Mouse (Mus musculus): ENCODE data around the gene Chmp1a. TPM values are rescaled to one million over a fixed set of nuclear protein-coding genes. Genes with fewer than 3 reads are reported as not detected.
A peak's percentile ranks its signal among the peaks of the same experiment; 100 is the strongest.
"Not testable (repeated sequence)": the region's sequence is repeated elsewhere in the genome, so short reads cannot be mapped to it uniquely, and the experiment has no call there.

Chmp1a gene
- polyA plus RNA-seq, 1 experiment from 2014 or later, result 232 TPM

GRCm38 (mm10) chr8:123234918-123235519 lies 22.5 kb upstream of the Chmp1a start:
- H3K9me3 ChIP-seq (replicated peaks; ENCODE audit: control insufficient read depth, low read length, poor library complexity, severe bottlenecking), result no peaks in the 10 kb centered on the region
- peak overlapping the region; percentile 79 for H3K4me2 ChIP-seq (ENCODE audit: low read length)
- H3K27ac ChIP-seq (ENCODE audit: low read length), result no peak overlapping the region
- peak; percentile 42; the same call in 1 of the 2 replicates for ATAC-seq
- peak overlapping the region; percentile 49 for H3K4me3 ChIP-seq (ENCODE audit: low read depth, low read length)
- no peaks in the 10 kb centered on the region; the same call in none of the 2 replicates for H3K27me3 ChIP-seq (ENCODE audit: control insufficient read depth, insufficient read depth, low read depth, low read length)
- WGBS, result 31% methylated on average over 13 of the region's 13 CpGs
- H3K4me1 ChIP-seq (ENCODE audit: control insufficient read depth, insufficient read depth, low read length), result peaks cover 19% of the 10 kb centered on the region
- no peaks in the 10 kb centered on the region for H3K36me3 ChIP-seq (ENCODE audit: control insufficient read depth, insufficient read depth, low read length)
- H3K9ac ChIP-seq (ENCODE audit: low read depth, low read length), result peak overlapping the region; percentile 72

- Histone ChIP-seq H3K4me3 (ENCODE audit: low read depth, low read length) (no peak overlapping the region), H3K4me2 (ENCODE audit: low read length) (no peak overlapping the region), H3K27ac (ENCODE audit: low read length) (no peak overlapping the region), H3K9ac (ENCODE audit: low read depth, low read length) (no peak overlapping the region), H3K9me3 (replicated peaks; ENCODE audit: control insufficient read depth, low read length, poor library complexity, severe bottlenecking) (no peaks in the 10 kb centered on the region), H3K4me1 (ENCODE audit: control insufficient read depth, insufficient read depth, low read length) (peaks cover 19% of the 10 kb centered on the region), H3K27me3 (ENCODE audit: control insufficient read depth, insufficient read depth, low read depth, low read length) (no peaks in the 10 kb centered on the region; the same call in none of the 2 replicates), H3K36me3 (ENCODE audit: control insufficient read depth, insufficient read depth, low read length) (peaks cover 7% of the 10 kb centered on the region)
- 82% methylated on average over 11 of the region's 11 CpGs for WGBS
- ATAC-seq, result no peak
Measured at GRCm38 (mm10) chr8:123233760-123234159, 21.2 kb upstream of the Chmp1a start.

GRCm38 (mm10) chr8:123233300-123233699 lies 20.7 kb upstream of the Chmp1a start:
- ATAC-seq, result no peak
- Histone ChIP-seq H3K4me1 (ENCODE audit: control insufficient read depth, insufficient read depth, low read length) (peaks cover 19% of the 10 kb centered on the region), H3K4me3 (ENCODE audit: low read depth, low read length) (no peak overlapping the region), H3K4me2 (ENCODE audit: low read length) (no peak overlapping the region), H3K27me3 (ENCODE audit: control insufficient read depth, insufficient read depth, low read depth, low read length) (no peaks in the 10 kb centered on the region; the same call in none of the 2 replicates), H3K36me3 (ENCODE audit: control insufficient read depth, insufficient read depth, low read length) (peaks cover 10% of the 10 kb centered on the region), H3K27ac (ENCODE audit: low read length) (no peak overlapping the region), H3K9ac (ENCODE audit: low read depth, low read length) (no peak overlapping the region), H3K9me3 (replicated peaks; ENCODE audit: control insufficient read depth, low read length, poor library complexity, severe bottlenecking) (no peaks in the 10 kb centered on the region)
- 53% methylated on average over 12 of the region's 13 CpGs for WGBS

GRCm38 (mm10) chr8:123232553-123232952 lies 20.0 kb upstream of the Chmp1a start:
- 44% methylated on average over 7 of the region's 7 CpGs for WGBS
- Histone ChIP-seq H3K4me2 (ENCODE audit: low read length) (no peak overlapping the region), H3K9me3 (replicated peaks; ENCODE audit: control insufficient read depth, low read length, poor library complexity, severe bottlenecking) (no peaks in the 10 kb centered on the region), H3K9ac (ENCODE audit: low read depth, low read length) (no peak overlapping the region), H3K36me3 (ENCODE audit: control insufficient read depth, insufficient read depth, low read length) (peaks cover 14% of the 10 kb centered on the region), H3K27ac (ENCODE audit: low read length) (no peak overlapping the region), H3K4me1 (ENCODE audit: control insufficient read depth, insufficient read depth, low read length) (peaks cover 19% of the 10 kb centered on the region), H3K27me3 (ENCODE audit: control insufficient read depth, insufficient read depth, low read depth, low read length) (no peaks in the 10 kb centered on the region; the same call in none of the 2 replicates), H3K4me3 (ENCODE audit: low read depth, low read length) (no peak overlapping the region)
- no peak for ATAC-seq

- Histone ChIP-seq H3K9ac (ENCODE audit: low read depth, low read length) (no peak overlapping the region), H3K9me3 (replicated peaks; ENCODE audit: control insufficient read depth, low read length, poor library complexity, severe bottlenecking) (no peaks in the 10 kb centered on the region), H3K36me3 (ENCODE audit: control insufficient read depth, insufficient read depth, low read length) (peaks cover 14% of the 10 kb centered on the region), H3K27me3 (ENCODE audit: control insufficient read depth, insufficient read depth, low read depth, low read length) (no peaks in the 10 kb centered on the region; the same call in none of the 2 replicates), H3K27ac (ENCODE audit: low read length) (no peak overlapping the region), H3K4me1 (ENCODE audit: control insufficient read depth, insufficient read depth, low read length) (peaks cover 19% of the 10 kb centered on the region), H3K4me2 (ENCODE audit: low read length) (no peak overlapping the region), H3K4me3 (ENCODE audit: low read depth, low read length) (no peak overlapping the region)
- ATAC-seq, result no peak
- 54% methylated on average over 5 of the region's 5 CpGs for WGBS
Measured at GRCm38 (mm10) chr8:123231742-123232141, 19.2 kb upstream of the Chmp1a start.

- H3K27me3 ChIP-seq (ENCODE audit: control insufficient read depth, insufficient read depth, low read depth, low read length); H3K9me3 ChIP-seq (replicated peaks; ENCODE audit: control insufficient read depth, low read length, poor library complexity, severe bottlenecking); H3K27ac ChIP-seq (ENCODE audit: low read length); H3K9ac ChIP-seq (ENCODE audit: low read depth, low read length); ATAC-seq; H3K4me2 ChIP-seq (ENCODE audit: low read length); H3K4me3 ChIP-seq (ENCODE audit: low read depth, low read length): not testable (repeated sequence)
- H3K4me1 ChIP-seq (ENCODE audit: control insufficient read depth, insufficient read depth, low read length), result peaks cover 12% of the 10 kb centered on the region
- peaks cover 14% of the 10 kb centered on the region for H3K36me3 ChIP-seq (ENCODE audit: control insufficient read depth, insufficient read depth, low read length)
- 92% methylated on average over 9 of the region's 11 CpGs for WGBS
Measured at GRCm38 (mm10) chr8:123230326-123230725, 17.8 kb upstream of the Chmp1a start.

- no peak for ATAC-seq
- WGBS, result 100% methylated on average over 1 of the region's 1 CpGs
- no peak overlapping the region for H3K4me2 ChIP-seq (ENCODE audit: low read length)
- no peaks in the 10 kb centered on the region for H3K27me3 ChIP-seq (ENCODE audit: control insufficient read depth, insufficient read depth, low read depth, low read length)
- no peak overlapping the region for H3K4me3 ChIP-seq (ENCODE audit: low read depth, low read length)
- no peak overlapping the region for H3K27ac ChIP-seq (ENCODE audit: low read length)
- no peak overlapping the region for H3K9ac ChIP-seq (ENCODE audit: low read depth, low read length)
- H3K36me3 ChIP-seq (ENCODE audit: control insufficient read depth, insufficient read depth, low read length), result peaks cover 14% of the 10 kb centered on the region
- H3K4me1 ChIP-seq (ENCODE audit: control insufficient read depth, insufficient read depth, low read length), result peaks cover 11% of the 10 kb centered on the region
- no peaks in the 10 kb centered on the region for H3K9me3 ChIP-seq (replicated peaks; ENCODE audit: control insufficient read depth, low read length, poor library complexity, severe bottlenecking)
Measured at GRCm38 (mm10) chr8:123228416-123228815, 15.9 kb upstream of the Chmp1a start.

GRCm38 (mm10) chr8:123224278-123225266 lies 12.0 kb upstream of the Chmp1a start, which contains the start of gene Cdk10:
TSS of gene Cdk10 (plus strand) at chr8:123224842.
- Histone ChIP-seq H3K4me3 (ENCODE audit: low read depth, low read length) (peak within 1 kb of the TSS; percentile 70), H3K4me2 (ENCODE audit: low read length) (peak within 1 kb of the TSS; percentile 99), H3K36me3 (ENCODE audit: control insufficient read depth, insufficient read depth, low read length) (peaks cover 14% of the 10 kb centered on the region)

More at GRCm38 (mm10) chr8:123224278-123225266, 12.0 kb upstream of the Chmp1a start, which contains the start of gene Cdk10:
- WGBS, result 4% methylated on average over 59 of the region's 59 CpGs
- H3K27me3 ChIP-seq (ENCODE audit: control insufficient read depth, insufficient read depth, low read depth, low read length), result no peaks in the 10 kb centered on the region
- H3K27ac ChIP-seq (ENCODE audit: low read length), result peak within 1 kb of the TSS; percentile 91
- peaks cover 11% of the 10 kb centered on the region for H3K4me1 ChIP-seq (ENCODE audit: control insufficient read depth, insufficient read depth, low read length)
- peak within 1 kb of the TSS; percentile 89 for H3K9ac ChIP-seq (ENCODE audit: low read depth, low read length)
- no peaks in the 10 kb centered on the region for H3K9me3 ChIP-seq (replicated peaks; ENCODE audit: control insufficient read depth, low read length, poor library complexity, severe bottlenecking)
- peak; percentile 93 for ATAC-seq
